Mouse (Mus musculus) testis, adult 2 months (tissue): ENCODE data around the gene Olfr1115.
"Not testable (repeated sequence)": the region's sequence is repeated elsewhere in the genome, so short reads cannot be mapped to it uniquely, and the experiment has no call there.

Source experiments
- CTCF ChIP-seq: fragments of 200-500 bp; IDR thresholded peaks from 2 replicates; pipeline ENCODE4 v1.5.1; 2012; ENCODE audit warnings: low read depth, mild to moderate bottlenecking, inconsistent platforms, low read length, moderate library complexity; ENCODE audit not compliant: control insufficient read depth, insufficient read depth, insufficient replicate concordance
- POLR2A ChIP-seq: fragments of 200-500 bp; IDR thresholded peaks from 2 replicates; pipeline ENCODE4 v1.6.1; 2012; ENCODE audit warnings: low read depth, mild to moderate bottlenecking, inconsistent platforms, low read length, moderate library complexity; ENCODE audit not compliant: control insufficient read depth

- TF ChIP-seq CTCF, POLR2A: not testable (repeated sequence)
Observed at GRCm38 (mm10) chr2:87293977-87294376, 46.2 kb downstream of the Olfr1115 start.
